Mouse (Mus musculus): ENCODE measurements around the gene Ube4a.
"Not testable (repeated sequence)": the region's sequence is repeated elsewhere in the genome, so short reads cannot be mapped to it uniquely, and the experiment has no call there.

Ube4a gene

DNA sequence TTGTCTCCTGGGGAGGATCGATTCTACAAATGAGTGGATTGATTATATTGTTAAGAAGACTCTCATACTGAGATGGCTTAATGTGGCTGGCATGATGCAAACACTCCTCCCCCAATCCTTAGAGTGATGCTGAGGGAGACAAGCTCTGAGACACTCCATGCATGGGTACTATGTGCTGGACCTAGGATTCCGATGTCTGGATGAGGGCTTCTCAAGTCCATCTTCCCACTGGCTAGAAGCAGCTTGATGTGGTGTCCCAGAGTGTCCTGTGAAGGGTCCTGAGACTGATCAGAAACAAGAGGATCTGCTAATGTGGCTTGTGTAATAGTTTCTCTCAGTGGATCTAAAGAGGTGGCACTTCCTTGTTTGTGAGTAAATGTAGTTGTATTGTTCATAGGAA lies 15.7 kb upstream of the Ube4a start:
- no peak for DNase-seq (ENCODE audit: extremely low spot score, low spot score)

DNA sequence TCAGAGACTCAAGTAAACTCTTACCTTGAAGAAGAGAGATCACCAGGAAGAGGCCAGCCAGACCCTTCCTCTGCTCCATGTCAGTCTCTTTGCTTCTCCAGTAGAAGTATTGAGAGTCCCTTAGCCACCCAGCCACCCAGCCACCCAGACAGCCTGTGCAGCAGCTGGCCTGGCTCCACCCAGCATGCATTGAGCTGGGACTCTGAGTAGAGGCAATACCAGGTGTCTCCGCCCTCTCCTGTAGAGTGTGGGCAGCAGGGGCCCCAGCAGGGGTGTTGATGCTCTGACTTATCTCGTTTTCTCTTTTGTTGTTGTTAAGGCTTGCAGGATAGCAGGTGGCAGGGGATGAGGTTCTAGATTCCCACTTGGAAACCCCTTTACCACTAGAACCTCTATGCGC lies 14.8 kb upstream of the Ube4a start, which contains the start of gene Cd3g:
Gene Cd3g (minus strand): TSS at position 190 of the 400 bp plus-strand sequence.
- DNase-seq (ENCODE audit: extremely low spot score, low spot score), result no peak

GRCm38 (mm10) chr9:44979806-44980205 lies 14.4 kb upstream of the Ube4a start:
- DNase-seq (ENCODE audit: extremely low spot score, low spot score), result no peak

GRCm38 (mm10) chr9:44977813-44978212 lies 12.4 kb upstream of the Ube4a start:
- DNase-seq (ENCODE audit: extremely low spot score, low spot score), result no peak

GRCm38 (mm10) chr9:44969450-44969849 lies 4.0 kb upstream of the Ube4a start:
- DNase-seq (ENCODE audit: extremely low spot score, low spot score), result no peak

- not testable (repeated sequence) for DNase-seq (ENCODE audit: extremely low spot score, low spot score)
These were observed 2.4 kb upstream of the Ube4a start for GRCm38 (mm10) chr9:44967763-44968162.

DNA sequence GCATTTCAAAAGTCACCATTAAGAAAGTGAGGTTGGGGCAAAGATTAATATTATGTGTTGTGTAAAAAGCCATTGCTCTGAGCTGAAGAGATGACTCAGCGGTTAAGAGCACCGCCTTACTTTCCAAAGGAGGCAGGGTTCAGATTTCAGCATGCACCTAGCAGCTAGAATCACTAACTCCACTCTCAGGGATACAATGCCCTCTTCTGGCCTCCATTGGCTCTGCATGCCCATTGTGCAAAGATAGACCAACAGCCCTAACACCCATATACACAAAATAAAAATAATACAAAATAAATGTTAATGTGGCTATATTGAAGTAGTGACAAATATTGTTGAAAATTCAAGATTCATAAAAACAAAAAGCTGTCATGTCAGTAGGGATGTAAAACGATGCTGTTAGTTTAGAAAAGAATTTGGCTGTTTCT lies 1.4 kb upstream of the Ube4a start:
- peak; percentile 55 for DNase-seq (ENCODE audit: extremely low spot score, low spot score)

DNA sequence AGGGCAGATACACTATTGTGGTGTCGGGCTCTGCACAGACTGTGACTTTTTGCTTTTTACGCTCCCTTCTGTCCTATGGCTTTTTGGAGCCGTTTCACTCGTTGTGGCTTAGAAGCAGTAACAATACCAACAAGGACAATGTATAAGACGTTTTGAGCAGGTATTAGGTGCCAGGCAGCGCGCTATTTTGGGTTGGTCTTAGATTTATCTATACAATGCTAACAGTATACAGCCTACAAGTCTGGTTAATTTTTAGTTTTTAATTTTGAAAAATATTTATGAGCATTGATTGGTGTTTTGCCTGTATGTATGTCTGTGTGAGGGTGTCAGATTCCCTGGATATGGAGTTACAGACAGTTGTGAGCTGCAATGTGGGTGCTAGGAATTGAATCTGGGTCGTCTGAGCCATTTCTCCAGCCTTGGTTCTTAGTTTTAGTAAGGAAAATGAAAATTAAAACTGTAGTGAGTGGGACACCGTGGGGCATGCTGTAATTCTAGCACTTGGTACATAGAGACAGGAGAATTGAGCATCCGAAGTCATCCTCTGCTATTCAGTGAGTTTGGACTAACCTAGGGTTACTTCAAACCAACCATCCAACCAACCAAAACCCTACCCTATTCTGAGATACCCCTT lies 550 bp upstream of the Ube4a start:
- DNase-seq (ENCODE audit: extremely low spot score, low spot score), result no peak

DNA sequence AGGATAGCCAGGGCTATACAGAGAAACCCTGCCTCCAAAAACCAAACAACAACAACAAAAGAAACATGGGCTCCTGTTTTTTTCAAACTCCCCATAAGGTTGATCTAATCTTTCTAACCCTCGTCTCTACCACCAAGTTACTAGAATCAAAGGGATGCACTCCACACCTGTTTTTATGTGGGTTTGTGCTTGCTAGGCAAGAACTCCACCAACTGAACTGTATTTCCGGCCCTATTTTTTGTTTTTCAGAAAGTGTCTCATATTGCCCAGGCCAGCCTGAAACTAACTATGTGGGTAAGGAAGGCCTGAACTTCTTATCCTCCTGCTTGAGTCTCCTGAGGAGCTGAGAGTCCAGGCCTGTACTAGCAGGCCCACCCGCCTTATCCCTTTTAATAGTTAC lies 11.0 kb downstream of the Ube4a start:
- DNase-seq (ENCODE audit: extremely low spot score, low spot score), result no peak

DNA sequence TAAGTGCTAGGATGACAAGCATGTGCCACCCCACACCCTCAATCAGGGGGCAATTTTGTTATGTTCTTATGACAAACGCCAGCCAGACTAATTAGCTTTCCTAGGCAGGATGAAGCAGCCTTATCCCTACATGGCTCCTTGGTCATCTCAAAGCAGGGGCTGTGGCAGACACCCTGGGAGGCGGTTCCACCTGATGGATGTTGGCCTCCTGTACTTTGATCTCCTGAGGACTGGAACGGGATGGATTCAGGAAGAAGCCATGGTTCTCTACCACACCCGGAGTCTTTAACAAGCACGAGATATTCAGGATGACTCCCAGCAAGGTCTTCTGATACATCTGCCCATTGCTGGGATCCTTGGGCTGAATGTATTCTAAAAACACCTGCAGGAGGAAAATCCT lies 17.6 kb downstream of the Ube4a start:
- DNase-seq (ENCODE audit: extremely low spot score, low spot score), result no peak

DNA sequence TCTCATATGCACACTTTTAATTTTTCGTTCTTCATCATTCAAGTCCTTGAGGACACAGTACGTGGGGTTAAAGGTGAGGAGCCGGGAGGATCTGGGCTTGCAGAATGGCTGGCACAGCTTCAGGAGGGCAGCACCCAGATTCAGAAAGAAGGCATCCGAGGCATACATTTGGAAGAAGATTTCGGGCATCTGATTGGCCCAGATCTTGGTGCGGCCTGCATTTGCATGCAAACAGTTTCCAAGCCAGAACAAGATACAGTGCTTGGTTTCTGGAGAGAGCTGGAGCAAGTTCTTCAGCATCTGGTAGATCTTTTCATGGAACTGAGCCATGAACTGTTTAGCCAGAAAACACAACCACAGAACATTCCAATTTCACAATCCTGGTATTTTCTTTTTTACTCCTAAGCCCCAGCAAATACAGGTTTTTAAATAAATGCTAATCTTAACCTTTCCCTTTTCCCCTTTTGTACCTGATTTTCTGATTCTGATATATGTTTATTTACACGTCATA lies 19.2 kb downstream of the Ube4a start:
- no peak for DNase-seq (ENCODE audit: extremely low spot score, low spot score)

DNA sequence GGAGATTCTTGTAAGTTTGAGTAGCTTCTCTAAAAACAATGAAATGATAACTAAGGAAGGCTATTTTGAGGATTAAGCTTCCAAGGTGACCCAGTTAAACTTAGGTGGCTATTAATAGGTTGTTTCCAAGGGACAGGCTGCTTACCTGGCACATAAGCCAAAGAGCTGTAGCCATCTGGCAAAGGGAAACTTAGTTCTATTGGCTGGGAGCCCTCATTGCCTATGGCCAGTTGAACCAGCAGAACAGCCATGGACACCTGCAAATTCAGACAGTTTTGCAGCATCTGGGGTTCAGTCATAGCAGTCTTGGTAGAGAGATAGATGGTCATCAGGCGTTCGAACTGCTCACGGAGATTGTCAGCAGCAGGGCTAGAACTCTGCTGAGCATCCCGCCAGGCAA lies 23.0 kb downstream of the Ube4a start:
- no peak for DNase-seq (ENCODE audit: extremely low spot score, low spot score)

- no peak for DNase-seq (ENCODE audit: extremely low spot score, low spot score)
These were observed 23.6 kb downstream of the Ube4a start for GRCm38 (mm10) chr9:44941756-44942155.

DNA sequence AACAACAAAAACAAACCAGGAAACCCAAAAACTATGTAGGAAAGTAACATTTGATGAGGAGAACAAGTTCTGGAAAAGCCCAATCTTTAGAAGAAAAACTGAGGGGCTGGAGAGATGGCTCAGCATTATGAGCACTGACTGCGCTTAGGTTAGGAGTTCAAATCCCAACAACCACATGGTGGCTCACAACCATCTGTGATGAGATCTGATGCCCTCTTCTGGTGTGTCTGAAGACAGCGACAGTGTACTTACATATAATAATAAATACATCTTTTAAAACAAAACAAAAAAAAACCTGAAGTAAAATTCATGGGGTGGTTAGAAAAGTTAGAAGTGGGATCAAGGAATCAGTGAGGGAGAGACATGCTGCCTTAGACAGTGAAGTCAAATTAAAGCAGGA lies 43.9 kb downstream of the Ube4a start:
- DNase-seq (ENCODE audit: extremely low spot score, low spot score), result no peak

- no peak for DNase-seq (ENCODE audit: extremely low spot score, low spot score)
These were observed 44.3 kb downstream of the Ube4a start for GRCm38 (mm10) chr9:44921123-44921468.

- DNase-seq (ENCODE audit: extremely low spot score, low spot score), result peak; percentile 85
These were observed 44.9 kb downstream of the Ube4a start, which contains the start of gene Atp5l for GRCm38 (mm10) chr9:44920374-44921122. Gene Atp5l, minus strand, starts transcription at chr9:44920742.

- DNase-seq (ENCODE audit: extremely low spot score, low spot score), result no peak
These were observed 45.8 kb downstream of the Ube4a start for GRCm38 (mm10) chr9:44919606-44920005.

DNA sequence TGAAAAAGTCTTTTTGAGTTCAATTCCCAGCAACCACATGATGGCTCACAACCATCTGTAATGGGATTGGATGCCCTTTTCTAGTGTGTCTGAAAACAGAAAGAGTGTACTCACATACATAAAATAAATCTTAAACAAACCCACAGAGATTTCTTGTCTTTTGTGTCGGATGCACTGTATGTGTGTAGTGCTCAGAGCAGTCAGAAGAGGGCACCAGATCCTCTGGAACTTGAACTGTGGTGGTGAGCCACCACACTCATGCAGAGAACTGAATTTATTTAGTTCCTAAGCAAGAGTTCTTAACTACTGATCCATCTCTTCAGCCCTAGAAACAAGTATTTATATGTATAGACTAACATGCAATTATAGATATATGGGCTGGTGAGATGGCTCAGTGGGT lies 49.2 kb downstream of the Ube4a start:
- DNase-seq (ENCODE audit: extremely low spot score, low spot score), result no peak

- DNase-seq (ENCODE audit: extremely low spot score, low spot score), result no peak
These were observed 50.7 kb downstream of the Ube4a start for GRCm38 (mm10) chr9:44914706-44915105.

DNA sequence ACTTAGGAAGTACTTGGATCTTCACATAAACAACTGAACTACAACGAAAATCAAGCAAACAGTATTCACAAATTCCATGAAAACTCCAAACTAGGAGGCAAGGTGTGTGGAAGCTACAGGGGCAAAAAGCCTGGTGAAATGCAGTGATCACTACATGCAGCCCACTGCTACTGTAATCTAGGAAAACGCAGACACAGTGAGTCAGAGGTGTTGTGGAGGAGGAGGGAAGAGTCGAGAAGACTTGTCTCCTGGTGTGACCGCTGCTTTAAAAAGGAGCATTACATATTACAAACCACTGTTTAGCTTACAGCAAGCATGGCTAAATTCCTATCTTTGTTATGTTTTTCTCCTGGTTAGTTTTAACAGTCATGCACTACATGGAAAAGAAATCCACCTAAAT lies 54.0 kb downstream of the Ube4a start:
- no peak for DNase-seq (ENCODE audit: extremely low spot score, low spot score)

- no peak for DNase-seq (ENCODE audit: extremely low spot score, low spot score)
These were observed 59.8 kb downstream of the Ube4a start for GRCm38 (mm10) chr9:44905620-44906019.

DNA sequence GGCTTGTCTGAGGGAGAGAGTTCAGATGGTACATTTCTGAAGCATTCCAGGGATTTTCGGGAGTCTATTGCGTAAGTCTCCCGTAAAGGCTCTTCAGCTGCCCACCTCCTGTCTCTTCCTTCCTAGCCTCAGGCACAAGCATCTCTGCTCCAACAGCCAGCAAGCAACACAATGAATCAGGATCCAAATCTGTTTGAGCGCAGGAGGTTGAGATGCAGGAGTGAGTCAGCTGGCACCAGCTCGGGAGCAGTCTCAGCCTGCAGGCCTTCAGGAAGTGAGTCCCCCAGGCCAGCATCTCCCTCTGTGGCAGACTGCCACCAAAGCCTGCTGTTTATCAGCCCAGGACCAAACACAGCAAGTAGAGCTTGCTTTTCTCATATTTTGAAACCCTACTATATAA lies 60.4 kb downstream of the Ube4a start:
- no peak for DNase-seq (ENCODE audit: extremely low spot score, low spot score)

DNA sequence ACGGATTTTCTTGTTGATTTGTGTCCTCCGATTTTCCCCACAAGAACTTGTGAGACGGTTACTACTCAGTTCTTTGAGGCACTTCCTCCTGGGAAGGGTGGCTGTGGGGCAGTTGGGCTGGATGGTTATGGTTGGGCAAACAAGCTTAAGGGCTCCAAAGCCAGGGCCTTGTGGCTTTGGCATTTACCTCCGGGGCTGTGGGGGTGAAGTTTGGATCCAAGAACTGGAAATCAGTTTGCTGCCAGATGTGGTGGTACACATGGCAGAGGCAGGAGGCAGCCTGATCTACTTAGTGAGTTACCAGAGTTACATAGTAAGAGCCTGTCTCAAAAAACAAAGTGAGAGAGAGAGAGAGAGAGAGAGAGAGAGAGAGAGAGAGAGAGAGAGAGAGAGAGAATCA lies 61.5 kb downstream of the Ube4a start:
- DNase-seq (ENCODE audit: extremely low spot score, low spot score), result no peak

Measured in neural tube, embryonic 10.5 days (tissue).